Mouse (Mus musculus): ENCODE measurements around the gene Rsc1a1. TPM values are rescaled to one million over a fixed set of nuclear protein-coding genes. Genes with fewer than 3 reads are reported as not detected.

Gene Rsc1a1
- total RNA-seq, 4 experiments from 2014 or later, result 2.3 to 2.6 (median 2.3) TPM; not detected in 1

DNA sequence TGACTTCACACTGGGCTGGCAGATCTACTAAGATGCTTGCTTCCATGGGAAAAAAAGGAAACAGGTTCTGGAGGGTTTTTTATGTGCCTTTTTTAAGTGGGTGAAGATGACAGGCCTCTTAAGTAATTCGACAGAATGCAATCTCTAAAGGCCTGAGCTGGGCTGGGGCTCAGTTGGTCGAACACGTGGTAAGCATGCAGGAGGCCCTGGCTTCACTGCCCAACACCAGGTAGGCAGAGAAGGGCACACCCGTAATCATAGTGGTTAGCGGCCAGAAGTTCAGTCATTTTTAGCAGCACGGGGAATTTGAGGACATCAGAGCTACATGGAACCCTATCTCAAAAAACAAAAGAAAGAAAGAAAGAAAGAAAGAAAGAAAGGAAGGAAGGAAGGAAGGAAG is 30.9 kb downstream of the Rsc1a1 start:
- no peak for DNase-seq (ENCODE audit: low spot score in 2 of 2)

DNA sequence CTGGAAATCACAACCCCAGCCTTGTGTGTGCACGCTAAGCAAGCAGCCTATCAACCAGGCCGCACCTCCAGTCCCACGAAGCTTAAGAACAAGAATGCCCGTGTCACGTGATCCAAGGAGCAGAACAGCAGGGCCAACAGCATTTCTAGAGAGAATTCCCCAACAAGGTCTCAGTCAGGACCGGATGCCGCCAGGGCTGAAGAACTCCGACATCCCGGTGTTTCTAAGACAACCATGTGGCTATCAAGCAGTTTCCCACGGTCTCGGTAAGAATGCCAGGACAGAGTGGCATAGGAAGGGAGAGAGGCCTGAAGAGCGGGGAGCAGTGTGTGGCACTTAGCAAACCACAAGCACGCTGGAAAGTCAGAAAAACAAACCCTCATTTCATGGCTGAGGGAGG is 31.6 kb downstream of the Rsc1a1 start:
- DNase-seq (ENCODE audit: low spot score in 2 of 2), result no peak

DNA sequence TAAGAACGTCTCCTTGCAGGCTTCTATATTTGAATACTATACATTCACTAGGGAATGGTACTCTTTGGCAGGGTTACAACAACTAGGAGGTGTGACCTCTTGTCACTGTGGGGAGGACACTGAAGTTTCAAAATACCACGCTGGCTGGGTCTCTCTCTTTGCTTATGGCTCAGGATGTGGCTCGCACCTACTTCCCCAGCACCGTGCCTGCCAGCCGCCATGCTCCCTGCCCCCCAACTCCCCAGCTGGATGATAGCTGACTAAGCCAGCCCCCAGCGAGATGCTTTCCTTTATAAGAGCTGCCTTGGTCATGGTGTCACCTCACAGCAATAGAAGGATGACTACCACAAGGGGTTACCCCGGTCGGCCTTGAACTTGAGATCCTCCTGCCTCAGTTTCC is 32.4 kb downstream of the Rsc1a1 start:
- DNase-seq (ENCODE audit: low spot score in 2 of 2), result no peak

GRCm38 (mm10) chr4:141651944-141652343 is 33.5 kb downstream of the Rsc1a1 start:
- no peak for DNase-seq (ENCODE audit: low spot score in 2 of 2)

GRCm38 (mm10) chr4:141651286-141651685 is 34.1 kb downstream of the Rsc1a1 start:
- no peak for DNase-seq (ENCODE audit: low spot score in 2 of 2)

DNA sequence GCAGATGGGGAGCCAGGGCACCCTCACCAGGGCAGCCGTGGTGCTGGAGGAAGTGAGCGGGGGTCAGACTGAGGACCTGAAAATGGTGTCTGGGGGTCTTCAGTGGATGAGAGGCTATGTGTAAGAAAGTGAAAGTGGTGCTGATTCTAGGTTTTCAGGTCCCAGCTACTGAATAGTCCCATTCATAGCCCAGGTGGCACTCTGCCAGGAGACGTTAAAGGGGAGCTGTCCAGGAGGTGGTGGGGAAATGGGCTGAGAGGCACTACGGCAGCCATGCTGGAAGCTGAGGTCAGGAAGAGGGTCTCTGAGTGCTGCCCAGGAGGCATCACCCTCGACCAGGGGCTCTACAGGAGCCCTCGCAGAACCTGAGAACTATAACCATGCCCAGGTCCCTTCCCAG is 36.2 kb downstream of the Rsc1a1 start:
- DNase-seq (ENCODE audit: low spot score in 2 of 2), result no peak

GRCm38 (mm10) chr4:141648262-141648661 is 37.1 kb downstream of the Rsc1a1 start:
- no peak for DNase-seq (ENCODE audit: low spot score in 2 of 2)

DNA sequence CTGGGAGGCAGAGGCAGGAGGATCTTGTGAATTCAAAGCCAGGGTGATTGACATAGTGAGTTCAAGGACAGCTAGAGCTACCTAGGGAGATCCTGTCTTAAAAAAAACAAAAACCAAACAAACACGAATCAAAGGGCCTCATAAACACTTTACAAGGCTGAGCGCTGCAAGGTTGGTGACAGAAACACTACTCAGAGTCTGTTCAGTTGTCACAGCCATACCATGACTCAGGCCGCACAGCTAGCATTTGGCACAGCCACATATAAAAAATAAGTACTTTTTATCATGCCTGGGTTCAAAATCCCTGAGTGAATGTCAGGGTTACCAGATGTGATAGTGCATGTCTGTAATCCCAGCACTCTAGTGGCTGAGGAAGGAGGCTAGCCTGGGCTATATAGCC is 38.2 kb downstream of the Rsc1a1 start:
- no peak for DNase-seq (ENCODE audit: low spot score in 2 of 2)

DNA sequence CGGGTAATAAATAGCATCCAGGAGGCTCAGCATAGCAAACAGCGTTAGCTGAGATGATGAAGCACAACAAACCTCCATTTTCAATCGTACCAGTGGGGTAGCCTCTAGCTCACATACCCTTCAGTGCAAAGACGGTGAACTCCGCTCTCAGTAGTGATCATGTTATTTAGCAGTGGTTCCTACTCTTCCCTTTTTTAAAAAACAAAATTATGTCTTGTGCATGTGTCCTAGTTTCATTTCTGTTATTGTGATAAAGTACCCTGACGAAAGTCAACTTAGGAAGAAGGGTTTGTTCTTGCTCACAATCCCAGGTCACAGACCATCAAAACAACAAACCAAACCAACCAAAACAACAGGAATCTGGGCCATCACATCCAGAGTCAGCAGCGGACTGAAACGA is 39.4 kb downstream of the Rsc1a1 start:
- no peak for DNase-seq (ENCODE audit: low spot score in 2 of 2)

DNA sequence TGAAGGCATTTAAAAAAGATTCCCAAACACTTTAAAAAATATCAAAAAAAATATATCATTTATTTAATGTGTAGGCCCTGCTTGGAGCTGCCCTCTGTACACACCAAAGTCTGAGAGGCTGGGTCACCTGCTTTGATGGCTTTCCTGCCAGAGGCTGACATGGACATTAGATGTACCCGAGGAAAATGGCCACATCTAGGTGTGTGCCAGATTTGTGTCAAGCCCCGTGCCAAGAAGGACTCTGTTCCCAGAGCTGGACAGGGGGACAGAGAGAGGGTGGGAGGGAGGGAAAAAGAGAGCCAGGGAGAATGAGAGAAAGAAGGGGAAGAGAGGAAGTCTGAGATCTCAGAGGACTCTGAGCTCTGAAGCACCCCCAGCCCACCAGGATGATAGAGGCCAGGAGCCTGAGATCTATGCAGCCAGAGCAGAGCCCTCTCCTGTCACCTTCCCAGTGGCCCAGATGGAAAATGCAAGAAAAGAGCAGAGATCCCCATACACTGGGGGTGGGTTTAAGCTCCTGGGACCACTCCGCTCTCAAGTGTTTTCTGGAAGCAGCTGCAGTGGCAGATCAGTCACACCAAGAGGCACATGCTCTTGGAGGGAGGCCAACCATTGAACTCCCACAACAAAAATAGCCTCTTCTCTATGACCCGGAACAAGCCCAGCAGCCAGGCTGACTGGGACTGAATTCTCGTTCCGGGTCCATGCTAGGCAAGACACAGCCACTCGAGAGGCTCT is 42.1 kb downstream of the Rsc1a1 start:
- peak in 1 of 2 experiments; percentile 57 for DNase-seq (ENCODE audit: low spot score in 2 of 2)

GRCm38 (mm10) chr4:141641961-141642811 is 43.2 kb downstream of the Rsc1a1 start:
- no peak for DNase-seq (ENCODE audit: low spot score in 2 of 2)

- no peak for DNase-seq (ENCODE audit: low spot score in 2 of 2)
Measured at GRCm38 (mm10) chr4:141641353-141641771, 44.0 kb downstream of the Rsc1a1 start.

GRCm38 (mm10) chr4:141639474-141639873 is 45.9 kb downstream of the Rsc1a1 start:
- DNase-seq (ENCODE audit: low spot score in 2 of 2), result no peak

- no peak for DNase-seq (ENCODE audit: low spot score in 2 of 2)
Measured at GRCm38 (mm10) chr4:141636693-141637092, 48.7 kb downstream of the Rsc1a1 start.

DNA sequence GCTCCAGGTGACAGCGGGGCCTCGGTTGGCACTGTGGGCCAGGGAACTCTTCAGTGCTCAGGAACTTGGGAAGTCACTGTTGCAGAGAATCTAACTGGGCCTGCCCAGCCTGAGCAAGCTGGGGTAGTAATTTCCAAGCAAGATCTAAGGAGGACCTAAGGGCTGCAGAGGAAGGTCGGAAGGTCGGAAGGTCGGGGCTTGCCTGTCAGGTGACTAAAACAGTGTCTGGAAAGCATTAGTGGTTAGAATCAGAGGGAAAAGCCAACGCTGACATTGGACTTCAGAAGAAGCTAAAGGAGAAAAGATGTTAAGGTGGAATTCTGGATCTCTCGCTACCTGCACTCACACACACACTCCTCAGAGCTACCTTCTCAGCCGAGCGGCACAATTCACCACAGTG is 49.4 kb downstream of the Rsc1a1 start:
- DNase-seq (ENCODE audit: low spot score in 2 of 2), result no peak

Other genes starting within 250 kb of the Rsc1a1 start
- gene Srarp, start 249.5 kb downstream of the Rsc1a1 start, total RNA-seq (2022), result 1 to 10 TPM; 2.8 to 4.9 (median 3.0) TPM
- 10 to 100 TPM; 36.7 to 42.0 (median 38.0) TPM for gene Zbtb17, start 240.9 kb downstream of the Rsc1a1 start, total RNA-seq (2022)
- gene Spen, start 147.0 kb downstream of the Rsc1a1 start, total RNA-seq (2022), result 10 to 100 TPM; 57.2 to 66.6 (median 62.1) TPM
- 1 to 10 TPM; 1.3 to 3.0 (median 2.1) TPM for gene Fblim1, start 79.5 kb downstream of the Rsc1a1 start, total RNA-seq (2022)
- gene Tmem82, start 67.0 kb downstream of the Rsc1a1 start, total RNA-seq (2022), result 1 to 10 TPM in 1 of 4 experiments, under 1 TPM in 3; 0.43 to 1.1 (median 0.51) TPM
- gene Slc25a34, start 61.8 kb downstream of the Rsc1a1 start, total RNA-seq (2022), result 1 to 10 TPM; 3.7 to 4.8 (median 4.2) TPM
- 100 to 1,000 TPM; 103 to 120 (median 107) TPM for gene Plekhm2, start 20.7 kb downstream of the Rsc1a1 start, total RNA-seq (2022)
- gene Ddi2, start 37.8 kb upstream of the Rsc1a1 start, total RNA-seq (2022), result 10 to 100 TPM; 40.6 to 44.3 (median 42.9) TPM
- gene Agmat, start 61.1 kb upstream of the Rsc1a1 start, total RNA-seq (2022), result 1 to 10 TPM; 1.2 to 3.1 (median 1.8) TPM
- gene Dnajc16, start 105.3 kb upstream of the Rsc1a1 start, total RNA-seq (2022), result 10 to 100 TPM; 42.6 to 43.8 (median 42.8) TPM
- gene Casp9, start 108.0 kb upstream of the Rsc1a1 start, total RNA-seq (2022), result 10 to 100 TPM; 23.3 to 30.5 (median 25.5) TPM
- gene Cela2a, start 140.6 kb upstream of the Rsc1a1 start, total RNA-seq (2022), result not detected
- not detected for gene Ctrc, start 160.8 kb upstream of the Rsc1a1 start, total RNA-seq (2022)
- gene Efhd2, start 189.3 kb upstream of the Rsc1a1 start, total RNA-seq (2022), result 100 to 1,000 TPM; 257 to 276 (median 261) TPM

Data from left cerebral cortex, adult 8-10 months (tissue).